In the genomic region with DNA sequence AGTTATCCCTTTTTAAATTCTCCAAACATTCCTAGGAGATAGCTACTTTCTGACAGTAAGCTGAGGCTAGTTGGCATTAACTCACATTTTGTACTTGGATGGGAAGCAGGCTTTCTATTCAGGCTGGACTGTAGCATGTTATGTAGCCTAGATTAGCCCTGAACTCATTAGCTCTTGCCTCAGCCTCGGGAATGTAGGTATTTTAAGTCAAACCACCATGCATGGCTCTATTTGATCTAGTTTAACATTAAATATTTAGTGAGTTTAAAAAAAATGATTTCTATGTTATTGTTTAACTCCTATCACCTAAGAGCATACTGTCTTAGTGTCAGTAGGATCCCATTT, we compare ENCODE assay signal across 15 mouse cellular contexts.
A peak's percentile ranks its signal among the peaks of the same experiment; 100 is the strongest.
DNase-seq lines count a peak whose midpoint lies in the region; ATAC-seq and TF ChIP-seq lines count a peak whose summit lies in the region.
"Had no signal": no experiment of that assay in that cellular context is flagged by ENCODE, and none has a peak within 500 bp of the region (broad histone marks: within the 10 kb centered on the region; RNA-seq: fewer than 3 reads in every experiment).

No protein-coding gene starts in this region.

- H3K4me3 ChIP-seq in heart, adult 2 months: no peak overlapping the region
- no peak overlapping the region for H3K4me3 ChIP-seq in hindbrain, embryonic 14.5 days (replicated peaks; ENCODE audit: low read length)
- H3K4me3 ChIP-seq in hindbrain, embryonic 10.5 days: no peak overlapping the region
- no peak overlapping the region for H3K4me3 ChIP-seq in kidney, embryonic 16.5 days (ENCODE audit: low read length)
- H3K4me3 ChIP-seq: megakaryocyte, embryonic 14.5 days had no signal

- H3K9me3 ChIP-seq in hindbrain, embryonic 14.5 days (ENCODE audit: control insufficient read depth, low read length): no peaks in the 10 kb centered on the region
- H3K9me3 ChIP-seq in hindbrain, embryonic 10.5 days: 0 out of 2 replicates have a peak, but pooled peaks cover 6% of the 10 kb centered on the region
- H3K9me3 ChIP-seq in kidney, embryonic 16.5 days (ENCODE audit: low read length): no peaks in the 10 kb centered on the region
- H3K9me3 ChIP-seq: megakaryocyte, embryonic 14.5 days had no signal

- DNase-seq in heart, adult 2 months: no peak
- no peak for DNase-seq in heart, postnatal 14 days
- no peak for DNase-seq in hindbrain, embryonic 14.5 days (ENCODE audit: low spot score)
- no peak for DNase-seq in hindbrain, embryonic 10.5 days (ENCODE audit: low spot score)
- DNase-seq in kidney, adult 8-10 months: no peak
- peak; percentile 67 for DNase-seq in Muller cell, postnatal 12 days (ENCODE audit: inconsistent ontology term)
- no peak for DNase-seq in ovary, adult 18-20 months (ENCODE audit: low spot score)
- DNase-seq: cerebellum, postnatal 36 days; liver, postnatal 0 days; right cerebral cortex, postnatal 4 days; thymus, postnatal 25 days had no signal

- no peaks in the 10 kb centered on the region for H3K79me2 ChIP-seq in heart, adult 2 months (replicated peaks; ENCODE audit: control insufficient read depth, insufficient read depth, low read length)

- H3K9ac ChIP-seq in heart, adult 2 months (ENCODE audit: low read depth, low read length): no peak overlapping the region
- H3K9ac ChIP-seq in hindbrain, embryonic 14.5 days: no peak overlapping the region
- H3K9ac ChIP-seq in kidney, embryonic 16.5 days (replicated peaks; ENCODE audit: low read length): no peak overlapping the region
- H3K9ac ChIP-seq: liver, postnatal 0 days had no signal

- no peak for TF ChIP-seq POLR2A in heart, adult 2 months (IDR thresholded peaks at IDR 0.05; ENCODE audit: insufficient read depth, low read depth, low read length)

- no peaks in the 10 kb centered on the region for H3K27me3 ChIP-seq in heart, adult 2 months (ENCODE audit: control insufficient read depth, insufficient read depth, low read length)
- H3K27me3 ChIP-seq in hindbrain, embryonic 14.5 days (ENCODE audit: control insufficient read depth, insufficient read depth, low read length): no peaks in the 10 kb centered on the region; the same call in 1 of the 2 replicates
- H3K27me3 ChIP-seq in hindbrain, embryonic 10.5 days (ENCODE audit: insufficient read depth, poor library complexity, severe bottlenecking): peaks cover 9% of the 10 kb centered on the region; the same call in 1 of the 2 replicates
- no peaks in the 10 kb centered on the region for H3K27me3 ChIP-seq in kidney, embryonic 16.5 days (ENCODE audit: insufficient read depth, low read length)
- H3K27me3 ChIP-seq: CH12.LX; megakaryocyte, embryonic 14.5 days had no signal

- peak overlapping the region; percentile 8 for H3K27ac ChIP-seq in heart, adult 2 months
- 0 out of 2 replicates have a peak overlapping the region, but pooled peaks have one; percentile 56 for H3K27ac ChIP-seq in hindbrain, embryonic 14.5 days
- H3K27ac ChIP-seq in hindbrain, embryonic 10.5 days: no peak overlapping the region; the same call in 1 of the 2 replicates
- peak overlapping the region; percentile 83 for H3K27ac ChIP-seq in kidney, embryonic 16.5 days (ENCODE audit: low read length)

- TF ChIP-seq EP300 in heart, adult 2 months (IDR thresholded peaks at IDR 0.05; ENCODE audit: insufficient read depth, low read depth, low read length): no peak

- peaks cover 12% of the 10 kb centered on the region for H3K36me3 ChIP-seq in heart, adult 2 months (ENCODE audit: control insufficient read depth, insufficient read depth, low read length)
- H3K36me3 ChIP-seq in hindbrain, embryonic 14.5 days (replicated peaks; ENCODE audit: control insufficient read depth, insufficient read depth): no peaks in the 10 kb centered on the region
- no peaks in the 10 kb centered on the region for H3K36me3 ChIP-seq in hindbrain, embryonic 10.5 days
- no peaks in the 10 kb centered on the region for H3K36me3 ChIP-seq in kidney, embryonic 16.5 days (ENCODE audit: insufficient read depth, low read length)

- TF ChIP-seq CTCF in heart, adult 2 months (IDR thresholded peaks at IDR 0.05): no peak

- no peak overlapping the region for H3K4me2 ChIP-seq in hindbrain, embryonic 14.5 days (replicated peaks)
- no peak overlapping the region for H3K4me2 ChIP-seq in kidney, embryonic 16.5 days (replicated peaks; ENCODE audit: low read depth, low read length)

- ATAC-seq in hindbrain, embryonic 14.5 days (ENCODE audit: low FRiP score): no peak
- peak; percentile 27; the same call in 1 of the 2 replicates for ATAC-seq in kidney, embryonic 16.5 days (ENCODE audit: low FRiP score, low TSS enrichment)
- ATAC-seq: inflammation-experienced regulatory T-cells, adult 6 months; liver, postnatal 0 days had no signal

- intact Hi-C loops in heart, adult 2 months (cut with DNase I): no loop called here
- intact Hi-C loops in heart, postnatal 14 days (cut with DNase I): no loop called here

- H3K4me1 ChIP-seq in heart, adult 2 months (ENCODE audit: control insufficient read depth, insufficient read depth, low read length): peaks cover 4% of the 10 kb centered on the region
- 0 out of 2 replicates have a peak, but pooled peaks cover 5% of the 10 kb centered on the region for H3K4me1 ChIP-seq in hindbrain, embryonic 14.5 days (replicated peaks; ENCODE audit: control insufficient read depth, insufficient read depth, low read length)
- peaks cover 21% of the 10 kb centered on the region for H3K4me1 ChIP-seq in hindbrain, embryonic 10.5 days (replicated peaks)
- peaks cover 9% of the 10 kb centered on the region; the same call in 1 of the 2 replicates for H3K4me1 ChIP-seq in kidney, embryonic 16.5 days (ENCODE audit: insufficient read depth, low read length)

- WGBS in heart, adult 2 months: 43% methylated on average over 1 of the region's 1 CpGs
- WGBS in hindbrain, embryonic 14.5 days: 50% methylated on average over 1 of the region's 1 CpGs
- WGBS in hindbrain, embryonic 10.5 days: 60% methylated on average over 1 of the region's 1 CpGs
- 42% methylated on average over 1 of the region's 1 CpGs for WGBS in kidney, embryonic 16.5 days
